Mouse (Mus musculus) CH12.LX (cell line): ENCODE data around the gene Tpst2. TPM values are rescaled to one million over a fixed set of nuclear protein-coding genes. Genes with fewer than 3 reads are reported as not detected.
"Not testable (repeated sequence)": the region's sequence is repeated elsewhere in the genome, so short reads cannot be mapped to it uniquely, and the experiment has no call there.

ENCODE experiments used
- DNase-seq: peaks from one replicate; pipeline ENCODE4 v3.0.0-alpha.2; 2013; ENCODE audit errors: extremely low read depth
- H3K27ac ChIP-seq: 2 replicates; pipeline ENCODE4 v1.5.1; 2012; ENCODE audit warnings: low read depth, mild to moderate bottlenecking, control low read depth, moderate library complexity; ENCODE audit not compliant: insufficient read depth
- H3K27me3 ChIP-seq: replicated peaks from 2 replicates; pipeline ENCODE3; 2012; ENCODE audit warnings: inconsistent platforms
- H3K36me3 ChIP-seq, 2 experiments: replicated peaks in 1 of 2; 2 replicates each; pipeline versions ENCODE3 to v1.6.1; 2012; ENCODE audit warnings: inconsistent platforms in 1 of 2, low read length in 1 of 2, mild to moderate bottlenecking in 1 of 2, mixed read lengths in 1 of 2, moderate library complexity in 1 of 2; ENCODE audit not compliant: control insufficient read depth in 1 of 2, insufficient read depth in 1 of 2
- H3K4me1 ChIP-seq, 2 experiments: 2 replicates each; pipeline ENCODE4 v1.6.1; 2012; ENCODE audit warnings: inconsistent platforms in 1 of 2, moderate library complexity in 1 of 2; ENCODE audit not compliant: insufficient read depth in 2 of 2, control insufficient read depth in 1 of 2
- H3K4me2 ChIP-seq: 2 replicates; pipeline ENCODE4 v1.6.1; 2012; ENCODE audit warnings: low read depth, mild to moderate bottlenecking, control low read depth; ENCODE audit not compliant: poor library complexity, insufficient read depth, severe bottlenecking
- H3K4me3 ChIP-seq, 3 experiments: fragments of 150-350 bp in 1 of 3; sonication (generic) in 1 of 3; replicated peaks in 1 of 3; 2 replicates each; pipeline versions ENCODE3 to v1.5.1; 2011 to 2012; ENCODE audit warnings: low read depth in 2 of 3, low read length in 2 of 3, mild to moderate bottlenecking in 2 of 3, moderate library complexity in 2 of 3, control low read depth in 1 of 3, improper control_type of control experiment in 1 of 3, inconsistent platforms in 1 of 3, mixed read lengths in 1 of 3; ENCODE audit not compliant: poor library complexity in 1 of 3
- H3K79me2 ChIP-seq: replicated peaks from 2 replicates; pipeline ENCODE4 v1.6.1; 2012; ENCODE audit warnings: mild to moderate bottlenecking, moderate library complexity; ENCODE audit not compliant: control insufficient read depth, poor library complexity, insufficient read depth, severe bottlenecking; ENCODE audit errors: extremely low read depth
- H3K9ac ChIP-seq: 2 replicates; pipeline ENCODE4 v1.6.1; 2012; ENCODE audit warnings: low read depth, mild to moderate bottlenecking, control low read depth, moderate library complexity; ENCODE audit not compliant: insufficient read depth
- H3K9me3 ChIP-seq: replicated peaks from 2 replicates; pipeline ENCODE3; 2012; ENCODE audit warnings: low read length, inconsistent platforms, mixed read lengths
- CTCF ChIP-seq, 2 experiments: IDR thresholded peaks in 1 of 2; conservative IDR thresholded peaks in 1 of 2; 2 replicates each; pipeline ENCODE4 v1.5.1; 2011 to 2012; ENCODE audit warnings: low read depth in 2 of 2, low read length in 2 of 2, improper control_type of control experiment in 1 of 2, inconsistent platforms in 1 of 2, mild to moderate bottlenecking in 1 of 2, moderate library complexity in 1 of 2
- EP300 ChIP-seq: IDR thresholded peaks from 2 replicates; pipeline ENCODE4 v1.6.1; 2011; ENCODE audit warnings: low read length, improper control_type of control experiment
- JUN ChIP-seq: IDR thresholded peaks from 2 replicates; pipeline ENCODE4 v1.6.1; 2011; ENCODE audit warnings: low read depth, mild to moderate bottlenecking, low read length, improper control_type of control experiment, moderate library complexity; ENCODE audit not compliant: insufficient read depth
- KAT2A ChIP-seq: IDR thresholded peaks from 2 replicates; pipeline ENCODE4 v1.6.1; 2012; ENCODE audit warnings: low read length, improper control_type of control experiment, inconsistent platforms; ENCODE audit not compliant: insufficient replicate concordance
- MEF2A ChIP-seq: IDR thresholded peaks from 2 replicates; pipeline ENCODE4 v1.6.1; 2014; ENCODE audit warnings: low read depth, mild to moderate bottlenecking, inconsistent platforms, low read length, improper control_type of control experiment, borderline replicate concordance
- MXI1 ChIP-seq: IDR thresholded peaks from 2 replicates; pipeline ENCODE4 v1.6.1; 2011; ENCODE audit warnings: mild to moderate bottlenecking, low read depth, low read length, improper control_type of control experiment
- POLR2AphosphoS2 ChIP-seq: IDR thresholded peaks from 2 replicates; pipeline ENCODE4 v1.6.1; 2011; ENCODE audit warnings: low read depth, low read length, improper control_type of control experiment
- SMC3 ChIP-seq: IDR thresholded peaks from 2 replicates; pipeline ENCODE4 v1.6.1; 2011; ENCODE audit warnings: low read depth, low read length, improper control_type of control experiment
- UBTF ChIP-seq: IDR thresholded peaks from 2 replicates; pipeline ENCODE4 v1.6.1; 2012; ENCODE audit warnings: low read depth, mild to moderate bottlenecking, inconsistent platforms, low read length, improper control_type of control experiment, moderate library complexity
- ZC3H11A ChIP-seq: IDR thresholded peaks from 2 replicates; pipeline ENCODE4 v1.6.1; 2012; ENCODE audit warnings: low read depth, mild to moderate bottlenecking, inconsistent platforms, low read length, improper control_type of control experiment
- dilution Hi-C: fragments of 300-500 bp; cut with MboI; formaldehyde crosslinking; loops from 2 replicates; pipeline ENCODE4 v1.14.3; 2020; ENCODE audit warnings: low sequenced_read_pairs; ENCODE audit not compliant: extremely low pct_unique_long_range_greater_than_20kb, extremely low pct_ligation_motif_present
- in situ Hi-C: fragments of 300-500 bp; cut with MboI; formaldehyde crosslinking; loops from 3 replicates; pipeline ENCODE4 v1.14.3; 2019; ENCODE audit warnings: low sequenced_read_pairs, low pct_ligation_motif_present, low pct_unique_long_range_greater_than_20kb, mixed read lengths
- polyA plus RNA-seq: library from polyadenylated mRNA; unstranded; fragments of >175 nt; gene quantifications from 2 replicates; pipeline ENCODE4 v1.2.1, GENCODE M21; 2012; ENCODE audit warnings: low read depth; ENCODE audit not compliant: insufficient read length
- total RNA-seq, 2 experiments: library from RNA; depleted of rRNA; stranded (reverse); fragments of 300-350 nt in 1 of 2; fragments of >200 nt in 1 of 2; gene quantifications; 2 replicates each; pipeline ENCODE4 v1.2.3; 2012 to 2014

Gene Tpst2
- total and polyA plus RNA-seq, 3 experiments, result 12.6 to 20.7 (median 15.6) TPM

DNA sequence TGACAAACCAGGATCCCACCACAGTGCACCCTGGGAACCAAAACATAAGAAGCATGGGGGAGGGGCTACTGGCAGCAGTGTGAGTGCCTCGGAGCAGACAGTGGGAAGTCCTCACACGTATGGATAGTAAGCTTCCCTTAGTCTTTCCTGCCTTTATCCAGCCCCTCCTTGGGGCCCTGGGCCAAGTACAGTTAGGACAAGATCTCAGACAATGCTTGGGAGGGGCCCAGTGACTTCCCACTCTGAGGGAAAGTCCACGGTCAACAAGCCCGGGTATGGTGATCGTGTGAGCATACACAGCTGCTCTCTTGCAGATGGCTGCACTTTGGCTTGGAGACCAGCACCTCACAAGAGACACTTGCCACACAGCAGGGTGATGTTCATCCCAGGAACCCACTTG lies 40.8 kb downstream of the Tpst2 start:
- in situ Hi-C loops (loop anchor here (5.0 kb wide), 1 partner anchor 75 kb away; no protein-coding TSS in a partner anchor), dilution Hi-C loops (no loop called here)
- Histone ChIP-seq H3K4me2 (no peak overlapping the region), H3K27me3 (peaks cover 14% of the 10 kb centered on the region), H3K4me1 (0 out of 4 replicates have a peak, but pooled peaks cover 0 to 4% of the 10 kb centered on the region in 2 experiments), H3K27ac (no peak overlapping the region), H3K79me2 (no peaks in the 10 kb centered on the region), H3K36me3 (peaks cover 6 to 39% of the 10 kb centered on the region in 2 experiments), H3K9me3 (no peaks in the 10 kb centered on the region), H3K4me3 (no peak overlapping the region), H3K9ac (no peak overlapping the region)
- no peak for DNase-seq
- no peak for TF ChIP-seq MEF2A
- TF ChIP-seq UBTF, result no peak
- TF ChIP-seq POLR2AphosphoS2, result no peak

DNA sequence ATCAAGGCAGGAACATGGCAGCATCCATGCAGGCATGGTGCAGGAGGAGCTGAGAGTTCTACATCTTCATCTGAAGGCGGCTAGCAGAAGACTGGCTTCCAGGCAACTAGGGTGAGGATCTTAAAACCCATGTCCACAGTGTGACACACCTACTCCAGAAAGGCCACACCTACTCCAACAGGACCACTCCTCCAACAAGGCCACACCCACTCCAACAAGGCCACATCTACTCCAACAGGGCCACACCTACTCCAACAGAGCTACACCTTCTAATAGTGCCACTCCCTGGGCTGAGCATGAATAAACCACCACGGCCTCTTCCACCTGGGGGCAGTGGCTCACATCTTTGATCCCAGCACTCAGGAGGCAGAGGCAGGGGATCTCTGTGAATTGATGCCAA lies 42.9 kb downstream of the Tpst2 start:
- H3K4me1 ChIP-seq, H3K9me3 ChIP-seq, dilution Hi-C loops, H3K4me3 ChIP-seq, H3K9ac ChIP-seq: not testable (repeated sequence)
- H3K27me3 ChIP-seq, result peaks cover 25% of the 10 kb centered on the region
- TF ChIP-seq CTCF (conservative IDR thresholded peaks at IDR 0.05 in 1 of 2, IDR thresholded peaks at IDR 0.05 in 1 of 2; ENCODE audit: low read depth in 2 of 2, low read length in 2 of 2) (peak in 1 of 2 experiments; percentile 37; a peak in 2 of 4 replicates), SMC3 (0 out of 2 replicates have a peak, but pooled peaks have one; percentile 18)
- TF ChIP-seq, all 38 proteins: peak for 2; not testable (repeated sequence) for 36
- H3K36me3 ChIP-seq, result peaks cover 0 to 19% of the 10 kb centered on the region in 2 experiments
- H3K4me2 ChIP-seq, H3K27ac ChIP-seq, H3K79me2 ChIP-seq: not testable (repeated sequence)
- DNase-seq, result peak; percentile 46
- in situ Hi-C loops, result loop anchor here (5.0 kb wide), 1 partner anchor 77 kb away; no protein-coding TSS in a partner anchor

DNA sequence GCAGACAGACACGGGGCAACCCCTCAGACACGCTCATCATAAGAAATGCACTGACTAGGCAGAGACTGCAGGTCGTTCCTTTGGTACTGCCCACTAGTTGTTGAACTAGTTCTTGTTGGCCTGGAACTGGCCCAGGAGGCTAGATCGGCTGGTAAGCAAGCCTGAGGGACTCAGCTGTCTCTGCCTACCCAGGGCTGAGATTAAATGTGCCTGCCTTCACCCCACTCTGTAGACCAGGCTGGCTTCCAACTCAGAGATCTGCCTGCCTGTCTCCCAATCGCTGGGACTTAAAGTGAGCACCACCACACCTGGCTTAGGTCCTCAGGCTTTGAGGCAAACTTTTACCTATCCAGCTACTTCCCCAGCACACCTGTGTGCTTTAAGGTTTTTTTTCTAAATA lies 43.9 kb downstream of the Tpst2 start:
- Histone ChIP-seq H3K9me3 (peaks cover 4% of the 10 kb centered on the region), H3K4me1 (peaks cover 3 to 14% of the 10 kb centered on the region in 2 experiments; a peak in 2 of 4 replicates), H3K27ac (no peak overlapping the region), H3K4me2 (no peak overlapping the region), H3K36me3 (peaks cover 0 to 11% of the 10 kb centered on the region in 2 experiments), H3K27me3 (peaks cover 26% of the 10 kb centered on the region), H3K4me3 (no peak overlapping the region), H3K79me2 (no peaks in the 10 kb centered on the region), H3K9ac (no peak overlapping the region)
- in situ Hi-C loops (loop anchor here (10.0 kb wide), 1 partner anchor 46 kb away; the partner anchor contains the start of gene Tpst2), dilution Hi-C loops (no loop called here)
- no peak for DNase-seq
- TF ChIP-seq KAT2A, result no peak
- no peak for TF ChIP-seq ZC3H11A
- no peak for TF ChIP-seq JUN
- TF ChIP-seq MXI1, result no peak
- no peak for TF ChIP-seq EP300
- TF ChIP-seq, all 38 proteins: peak for 0
